Mouse (Mus musculus): Measurements from ENCODE around the gene Kcnd3.

DNA sequence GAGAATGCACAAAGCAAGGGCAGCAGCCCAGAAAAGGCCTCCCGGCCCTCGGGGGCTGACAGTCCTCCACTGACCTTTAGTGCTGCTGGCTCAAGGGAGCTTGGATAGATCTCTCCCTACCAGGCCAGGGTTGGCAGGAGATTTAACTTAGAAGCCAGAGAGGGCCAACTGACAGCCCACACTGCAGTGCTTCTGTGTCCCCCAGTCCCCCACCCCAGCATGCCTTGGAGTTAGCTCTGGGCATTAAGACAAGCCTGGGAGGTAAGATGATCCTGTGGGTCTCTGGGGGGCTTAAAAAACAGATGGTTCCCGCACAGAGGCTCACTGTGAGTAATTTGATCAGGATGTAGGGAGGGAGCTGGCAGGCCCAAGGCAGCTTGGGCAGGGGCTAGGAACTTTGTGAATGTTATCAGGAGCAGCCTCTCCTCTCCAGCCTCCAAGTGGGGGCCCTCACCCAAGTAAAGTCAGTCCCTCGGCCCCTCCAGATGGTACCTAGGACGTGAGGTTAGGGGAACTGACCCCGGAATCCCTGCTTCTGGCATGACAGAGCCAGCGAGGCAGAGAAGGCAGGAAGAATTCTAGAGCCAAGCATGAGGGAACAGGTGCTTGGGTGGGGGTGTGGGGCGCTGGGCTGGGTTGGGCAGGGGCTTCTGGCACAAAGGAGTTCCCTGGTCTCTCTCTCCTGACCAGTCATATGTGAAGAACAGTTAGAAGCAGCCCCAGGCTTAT is 262.1 kb downstream of the Kcnd3 start:
- TF ChIP-seq POLR2A (IDR thresholded peaks at IDR 0.05; ENCODE audit: borderline replicate concordance, low read depth, low read length) (no peak), CTCF (IDR thresholded peaks at IDR 0.05; ENCODE audit: low read depth, low read length) (no peak)
